Mouse (Mus musculus): ENCODE results near the gene Msrb3.

Msrb3 gene

DNA sequence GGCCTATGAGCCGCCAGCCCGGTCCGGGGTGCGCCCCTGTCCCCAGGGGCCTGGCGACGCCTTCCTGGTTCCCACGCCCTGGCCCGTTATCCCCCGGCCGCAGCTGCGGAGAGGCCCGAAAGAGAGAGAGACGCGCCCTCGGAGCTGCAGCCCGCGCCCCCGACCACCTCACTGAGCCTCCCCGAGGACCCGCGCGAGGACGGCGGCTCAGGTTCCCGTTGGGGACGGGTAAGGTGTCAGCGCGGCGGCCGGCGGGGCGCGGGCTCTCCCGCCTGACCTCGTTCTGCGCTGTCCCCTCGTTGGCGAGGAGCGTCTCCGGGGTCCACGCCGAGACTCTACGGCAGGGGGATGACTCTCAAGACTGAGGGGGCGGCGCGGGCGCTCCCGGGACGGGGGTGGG lies 544 bp downstream of the Msrb3 start:
- DNase-seq (ENCODE audit: low spot score in 2 of 2): no peak

DNA sequence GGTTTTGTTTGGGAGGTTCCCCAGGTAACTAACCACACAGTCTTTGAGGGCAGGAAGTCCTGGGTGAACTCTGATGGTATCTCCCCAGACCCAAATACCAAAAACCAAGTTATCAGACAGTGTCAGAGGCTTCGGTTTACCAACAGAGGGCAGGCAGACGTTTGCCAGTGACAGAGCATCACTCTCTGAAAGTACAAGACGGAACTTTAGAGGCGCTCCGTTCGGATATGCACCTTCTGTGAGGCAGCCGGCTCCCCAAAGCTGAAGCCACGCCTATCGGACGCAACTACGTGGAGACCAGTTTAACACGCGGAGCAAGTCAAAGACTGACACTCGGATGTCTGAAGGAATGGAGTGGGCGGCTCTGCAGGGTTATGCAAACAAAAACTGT lies 3.0 kb downstream of the Msrb3 start:
- peak; percentile 7 to 17 for DNase-seq (ENCODE audit: low spot score in 2 of 2)

DNA sequence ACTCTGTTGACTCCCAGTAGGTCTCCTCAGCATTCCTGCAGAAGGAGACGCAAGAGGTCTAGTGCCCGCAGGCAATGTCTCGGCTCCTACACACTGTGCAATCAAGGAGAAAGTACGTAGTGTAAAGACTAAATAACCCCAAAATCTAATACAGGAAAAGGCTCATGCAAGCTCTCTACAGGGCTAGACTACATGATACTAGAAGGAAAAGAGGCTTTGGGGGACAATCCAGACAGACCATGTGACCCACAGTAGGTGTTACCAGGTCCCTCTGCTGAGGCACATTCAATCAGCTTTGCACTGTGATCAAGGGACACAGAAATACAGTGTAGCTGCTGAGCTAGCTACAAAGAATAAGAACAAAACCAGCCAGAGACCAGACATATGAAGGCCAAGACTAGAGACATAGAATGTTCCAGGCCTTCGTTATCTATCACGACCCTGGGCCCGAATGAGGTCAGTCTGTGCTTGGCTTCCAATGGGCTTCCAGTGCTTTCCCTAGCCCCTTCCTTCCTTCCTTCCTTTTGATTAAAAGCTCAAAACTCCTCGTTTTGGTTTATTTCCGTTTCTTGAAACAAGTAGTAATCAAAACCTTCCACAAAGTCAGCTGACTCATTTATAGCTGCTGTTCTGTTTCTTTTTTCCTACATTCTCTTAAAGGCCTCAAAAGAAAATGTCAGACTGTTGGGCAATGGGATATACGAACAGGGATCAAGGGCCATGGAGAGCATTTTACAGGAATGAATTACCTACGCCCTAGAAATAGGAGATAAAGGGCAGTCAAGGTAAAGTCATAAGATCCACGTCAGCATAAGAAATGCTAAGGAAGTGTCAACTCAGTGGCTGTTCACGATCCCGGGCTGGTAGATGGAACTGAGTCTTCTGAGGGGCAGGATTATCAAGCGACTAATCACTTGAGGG lies 3.7 kb downstream of the Msrb3 start:
- no peak for DNase-seq (ENCODE audit: low spot score in 2 of 2)

DNA sequence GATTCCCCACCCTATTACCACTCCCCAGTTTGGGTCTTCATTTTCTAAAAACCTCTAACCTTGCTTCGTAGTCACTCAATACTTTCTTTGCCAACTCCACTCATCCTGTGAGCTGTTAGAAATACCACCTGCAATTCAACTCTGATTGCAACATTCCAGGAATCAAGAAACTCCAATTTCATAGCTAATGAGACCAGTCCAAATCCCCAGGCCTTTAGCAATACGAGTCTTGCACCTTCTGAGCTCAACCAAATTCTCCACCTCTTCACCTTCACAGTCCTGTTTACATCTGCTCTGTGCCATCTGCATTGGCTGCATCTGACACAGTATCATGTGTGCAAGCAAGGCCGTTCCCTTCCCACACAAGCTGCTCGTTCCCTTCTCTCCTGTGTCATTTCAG lies 5.0 kb downstream of the Msrb3 start:
- no peak for DNase-seq (ENCODE audit: low spot score in 2 of 2)

DNA sequence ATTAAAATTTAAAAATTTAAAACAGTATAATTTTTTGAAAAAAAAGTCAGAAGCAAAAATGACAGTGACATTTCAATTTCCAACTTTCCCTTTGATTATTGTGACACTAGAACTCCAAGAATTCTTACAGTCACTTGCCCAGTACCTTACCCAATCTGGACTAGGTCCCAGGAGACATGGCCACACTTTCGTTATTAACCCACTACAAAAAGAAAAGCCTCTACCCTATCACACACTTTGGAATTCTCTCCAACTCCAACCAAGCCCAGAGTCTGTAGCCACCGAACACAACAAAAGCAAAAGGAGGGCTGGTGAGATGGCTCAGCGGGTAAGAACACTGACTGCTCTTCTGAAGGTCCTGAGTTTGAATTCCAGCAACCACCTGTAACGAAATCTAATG lies 7.8 kb downstream of the Msrb3 start:
- no peak for DNase-seq (ENCODE audit: low spot score in 2 of 2)

DNA sequence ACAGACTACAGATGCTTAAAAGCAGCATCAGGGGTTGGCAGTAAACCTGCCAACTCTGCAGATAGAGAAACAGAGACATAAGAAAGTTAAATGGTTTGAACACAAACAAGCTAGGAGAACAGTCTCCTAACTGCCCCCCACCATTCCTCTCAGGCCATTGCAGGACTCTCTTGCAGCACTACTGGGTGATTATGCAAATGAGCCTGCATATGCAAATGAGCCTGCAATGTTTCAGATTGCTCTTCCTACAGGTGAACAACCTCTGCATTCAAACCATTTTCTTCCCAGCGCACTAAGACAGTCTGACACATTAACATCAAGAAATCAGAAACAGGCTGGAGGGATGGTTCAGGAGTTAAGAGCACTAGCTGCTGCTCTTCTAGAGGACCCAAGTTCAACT lies 8.3 kb downstream of the Msrb3 start:
- DNase-seq (ENCODE audit: low spot score in 2 of 2): no peak

DNA sequence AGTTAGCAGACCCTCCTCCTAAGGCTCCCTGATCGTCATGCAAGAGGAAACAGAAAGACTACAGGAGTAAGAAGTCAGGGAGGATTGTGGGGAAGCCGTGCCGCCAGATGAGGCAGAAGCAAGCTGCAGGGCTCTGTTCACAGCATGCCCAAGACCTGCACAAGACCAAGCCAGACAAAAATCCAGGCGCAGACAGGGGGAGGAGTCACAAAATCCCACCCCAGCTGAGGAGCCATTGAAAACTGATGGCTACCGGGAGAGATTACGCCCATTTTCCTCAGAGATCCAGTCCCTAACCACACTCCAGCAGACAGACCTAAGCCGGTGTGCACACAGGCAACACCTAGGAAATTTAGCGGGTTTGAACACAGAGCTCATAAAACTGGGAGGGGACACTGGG lies 10.4 kb downstream of the Msrb3 start:
- no peak for DNase-seq (ENCODE audit: low spot score in 2 of 2)

DNA sequence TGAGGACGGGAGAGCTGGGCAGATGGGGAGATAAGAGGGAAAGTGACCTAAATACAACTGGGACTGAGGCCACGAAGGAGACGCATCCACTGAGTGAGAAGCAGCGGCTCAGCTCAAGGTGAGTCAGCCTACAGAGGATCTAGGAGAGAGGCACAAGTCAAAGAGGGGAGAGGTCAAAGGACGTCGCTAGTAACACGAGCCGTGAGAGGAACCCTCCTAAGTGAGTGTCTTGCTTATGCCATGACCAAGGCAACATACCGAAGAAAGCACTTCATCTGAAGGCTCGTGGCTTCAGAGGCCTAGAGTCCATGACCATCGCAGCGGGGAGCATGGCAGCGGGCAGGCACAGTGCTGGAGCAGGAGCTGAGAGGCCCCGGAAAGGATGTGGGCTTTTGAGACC lies 14.7 kb downstream of the Msrb3 start:
- no peak for DNase-seq (ENCODE audit: low spot score in 2 of 2)

DNA sequence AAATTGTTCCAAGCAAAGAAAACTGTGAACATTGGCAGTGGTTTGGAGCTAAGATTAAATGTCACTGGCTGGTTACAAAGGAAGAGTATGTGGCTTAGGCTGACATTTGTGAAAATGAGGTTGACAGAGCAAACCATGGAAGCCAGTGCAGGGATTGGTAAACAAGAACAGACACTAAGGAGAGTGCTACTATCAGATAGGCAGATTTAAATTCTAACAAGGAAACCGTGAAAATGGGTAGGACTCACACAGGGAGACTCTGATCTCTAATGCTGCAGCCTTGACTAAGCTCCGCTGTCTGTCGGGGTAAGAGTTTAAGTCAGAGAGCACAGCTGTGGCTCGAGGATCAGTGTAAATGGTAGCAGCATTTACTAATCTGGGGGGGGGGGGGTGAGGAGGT lies 15.2 kb downstream of the Msrb3 start:
- DNase-seq (ENCODE audit: low spot score in 2 of 2): no peak

DNA sequence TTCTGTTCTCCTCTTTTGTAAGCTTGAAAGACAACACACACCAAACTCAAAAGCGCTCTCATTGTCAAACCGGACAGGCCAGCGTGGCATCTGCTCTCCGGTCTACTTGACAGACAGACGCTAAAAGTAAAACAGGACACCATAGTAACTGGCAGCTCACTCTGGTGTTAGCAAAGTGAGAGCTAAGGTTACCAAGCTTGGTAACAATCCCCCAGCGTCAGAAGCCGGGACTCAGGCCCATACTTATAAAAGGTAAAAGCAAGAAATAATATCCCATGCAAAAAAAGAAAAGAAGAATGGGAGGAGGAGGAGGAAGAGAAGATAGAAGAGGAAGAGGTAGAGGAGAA lies 15.9 kb downstream of the Msrb3 start:
- DNase-seq (ENCODE audit: low spot score in 2 of 2): no peak

DNA sequence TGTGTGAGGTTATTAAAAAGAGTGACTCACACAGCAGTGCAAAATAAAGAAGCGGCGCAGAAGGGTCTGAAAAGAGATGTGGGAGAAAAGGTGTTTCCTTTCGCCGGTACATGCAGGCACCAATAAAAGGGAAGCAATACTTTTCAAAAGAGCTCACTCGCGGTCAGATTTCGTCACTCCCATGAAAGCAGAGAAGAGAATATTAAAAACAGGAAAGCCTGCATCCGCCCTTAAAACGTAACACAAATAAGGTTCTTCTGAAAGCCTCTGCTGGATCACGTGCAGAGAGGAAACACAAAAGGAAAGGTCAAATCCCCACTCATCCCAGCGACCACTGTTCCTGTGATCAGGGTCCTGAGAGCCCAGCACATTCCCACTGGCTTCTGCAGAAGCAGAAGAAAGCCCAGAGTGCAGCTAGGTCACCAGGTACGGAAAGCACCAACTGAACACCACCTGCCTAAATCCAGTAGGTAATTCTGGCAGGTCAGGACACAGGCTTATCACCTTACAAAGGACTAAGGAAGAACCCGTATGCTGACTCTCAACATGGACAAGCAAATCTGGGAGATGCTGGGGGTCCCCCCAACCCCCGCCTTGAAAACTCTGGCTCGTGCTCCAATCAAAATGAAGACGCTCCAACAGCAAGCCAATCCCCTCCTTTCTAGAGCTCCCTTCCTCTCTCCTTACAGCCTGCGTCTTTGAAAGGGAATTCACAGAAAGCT lies 16.4 kb downstream of the Msrb3 start:
- DNase-seq (ENCODE audit: low spot score in 2 of 2): peak; percentile 55 to 59

DNA sequence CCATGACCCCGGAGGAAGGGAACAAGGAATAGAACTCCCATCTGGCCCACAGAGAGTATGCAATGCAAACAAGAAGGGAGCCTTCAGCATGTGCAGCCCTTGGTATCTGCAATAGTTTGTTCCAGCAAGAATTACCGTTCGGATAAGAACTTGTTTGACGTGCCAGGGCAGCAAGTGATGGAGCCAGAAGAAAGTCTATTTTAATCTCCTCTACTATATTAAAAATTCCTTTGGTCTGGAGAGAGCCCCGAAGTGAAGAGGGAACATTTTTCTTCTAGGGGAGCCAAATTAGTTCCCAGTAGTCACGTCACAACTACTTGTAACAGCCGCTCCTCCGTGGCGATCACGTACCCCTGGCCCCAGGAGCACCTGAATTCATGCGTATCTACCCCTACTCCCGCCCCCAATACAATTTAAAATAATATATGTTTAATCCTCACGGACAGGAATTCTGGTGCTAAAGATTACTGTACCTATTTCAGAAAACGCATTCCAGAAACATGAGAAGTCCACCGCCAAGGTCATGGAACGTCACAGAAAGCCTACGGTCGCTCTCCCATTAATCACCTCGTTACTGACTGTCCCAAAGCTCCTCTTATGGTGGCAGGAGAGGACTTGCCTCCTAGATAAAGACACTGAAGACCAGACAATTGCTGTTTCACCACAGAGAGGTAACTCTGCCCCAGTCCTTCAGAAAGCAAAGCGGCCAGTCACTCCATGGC lies 22.2 kb downstream of the Msrb3 start:
- no peak for DNase-seq (ENCODE audit: low spot score in 2 of 2)

DNA sequence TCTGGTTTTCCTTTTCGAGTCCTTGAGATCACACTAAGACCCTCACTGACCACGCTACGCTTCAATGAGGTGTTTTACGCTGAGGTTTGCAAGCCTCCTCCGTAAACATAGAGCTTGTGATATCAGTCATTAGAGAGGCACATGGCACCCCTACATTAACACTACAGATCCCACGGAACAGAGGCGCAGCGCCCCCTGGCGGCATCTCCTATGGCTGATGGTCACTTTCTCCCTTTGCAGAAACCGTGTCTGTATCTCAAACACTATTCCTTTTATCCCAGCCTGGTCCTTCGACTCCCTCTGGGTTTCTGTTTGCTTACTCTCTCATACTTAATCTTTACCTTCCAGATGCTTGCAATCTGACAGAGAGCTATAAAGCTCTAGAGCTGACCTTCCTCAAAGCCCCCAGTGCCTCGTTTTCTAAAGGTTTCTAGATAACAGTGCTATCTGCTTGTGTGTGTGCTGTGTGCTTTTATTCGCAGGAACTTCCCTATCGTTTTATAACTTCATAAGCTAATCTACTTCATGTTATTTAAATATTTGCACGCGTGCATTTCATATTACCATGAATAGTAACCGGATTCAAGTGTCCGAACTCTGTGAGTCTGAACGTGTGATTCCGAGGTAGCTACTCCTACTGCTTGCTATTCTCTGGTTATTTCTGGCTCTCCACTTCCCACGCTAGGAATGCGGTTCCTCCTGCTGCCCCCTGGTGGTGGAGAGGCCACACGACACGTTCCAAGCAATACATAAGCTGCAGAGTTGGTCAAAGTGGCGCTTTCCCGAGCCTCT lies 23.0 kb downstream of the Msrb3 start:
- DNase-seq (ENCODE audit: low spot score in 2 of 2): peak; percentile 24 to 48

DNA sequence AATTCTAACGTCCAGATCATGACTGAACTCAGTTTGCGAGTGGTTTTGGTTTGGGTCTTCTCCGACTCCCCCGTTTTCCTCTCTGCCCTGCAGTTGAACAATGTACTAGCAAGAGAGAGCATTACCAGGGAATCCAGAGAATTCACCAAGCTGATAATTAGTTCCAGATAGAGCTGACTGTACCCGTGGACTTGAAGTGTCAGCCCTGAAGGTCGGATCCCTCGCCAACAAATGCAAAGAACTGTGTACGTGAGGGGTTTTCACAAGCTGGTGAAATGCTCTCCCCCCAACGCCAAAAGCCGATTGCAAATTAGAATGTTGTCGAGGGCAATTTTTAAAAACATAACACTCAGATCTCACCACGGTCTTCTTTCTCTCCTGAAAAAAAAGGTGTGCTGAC lies 24.6 kb downstream of the Msrb3 start:
- DNase-seq (ENCODE audit: low spot score in 2 of 2): no peak

DNA sequence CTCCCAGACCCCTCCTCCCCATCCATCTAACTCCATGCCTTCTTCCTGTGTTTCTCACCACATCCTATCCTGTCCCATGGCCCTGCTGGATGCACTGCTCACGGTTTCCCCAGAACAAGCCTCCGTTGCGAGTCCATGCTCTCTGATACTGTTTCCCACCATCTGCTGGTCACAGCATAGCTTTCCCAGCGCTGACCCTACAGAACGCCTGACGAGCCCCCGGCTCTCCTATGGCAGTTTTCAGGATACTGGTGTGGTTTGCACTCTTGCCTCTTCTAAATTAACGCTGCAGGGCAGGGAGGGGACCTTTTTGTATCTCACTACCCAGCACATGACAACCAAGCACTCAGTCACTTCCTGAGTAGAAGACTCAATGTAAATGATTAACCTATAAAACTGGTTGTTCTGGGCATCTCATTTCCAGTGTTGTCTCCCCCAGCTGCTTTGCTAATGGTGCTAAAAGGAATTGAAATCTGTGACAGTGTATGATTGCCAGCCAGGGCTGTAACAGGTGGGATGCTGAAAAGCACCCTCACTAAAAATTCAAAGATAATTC lies 25.2 kb downstream of the Msrb3 start:
- no peak for DNase-seq (ENCODE audit: low spot score in 2 of 2)

DNA sequence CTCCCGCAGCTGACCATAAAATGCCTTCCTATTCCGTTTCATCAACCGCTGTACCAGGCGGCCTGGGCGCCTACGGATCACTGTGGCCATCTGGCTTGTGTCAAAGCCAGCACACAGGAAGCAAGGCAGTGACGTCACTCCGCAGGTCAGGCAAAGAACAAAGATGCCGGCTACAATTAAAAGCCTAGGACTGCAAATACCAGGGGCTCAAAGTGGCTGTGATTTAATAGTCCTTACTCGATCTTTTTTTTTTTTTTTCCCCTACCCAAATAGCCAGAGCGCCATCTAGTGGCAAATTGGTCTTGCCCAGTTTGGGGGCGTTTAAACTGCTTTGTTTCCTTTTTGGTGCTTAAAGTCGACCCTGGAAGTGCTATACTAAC lies 26.4 kb downstream of the Msrb3 start:
- peak; percentile 20 to 32 for DNase-seq (ENCODE audit: low spot score in 2 of 2)

DNA sequence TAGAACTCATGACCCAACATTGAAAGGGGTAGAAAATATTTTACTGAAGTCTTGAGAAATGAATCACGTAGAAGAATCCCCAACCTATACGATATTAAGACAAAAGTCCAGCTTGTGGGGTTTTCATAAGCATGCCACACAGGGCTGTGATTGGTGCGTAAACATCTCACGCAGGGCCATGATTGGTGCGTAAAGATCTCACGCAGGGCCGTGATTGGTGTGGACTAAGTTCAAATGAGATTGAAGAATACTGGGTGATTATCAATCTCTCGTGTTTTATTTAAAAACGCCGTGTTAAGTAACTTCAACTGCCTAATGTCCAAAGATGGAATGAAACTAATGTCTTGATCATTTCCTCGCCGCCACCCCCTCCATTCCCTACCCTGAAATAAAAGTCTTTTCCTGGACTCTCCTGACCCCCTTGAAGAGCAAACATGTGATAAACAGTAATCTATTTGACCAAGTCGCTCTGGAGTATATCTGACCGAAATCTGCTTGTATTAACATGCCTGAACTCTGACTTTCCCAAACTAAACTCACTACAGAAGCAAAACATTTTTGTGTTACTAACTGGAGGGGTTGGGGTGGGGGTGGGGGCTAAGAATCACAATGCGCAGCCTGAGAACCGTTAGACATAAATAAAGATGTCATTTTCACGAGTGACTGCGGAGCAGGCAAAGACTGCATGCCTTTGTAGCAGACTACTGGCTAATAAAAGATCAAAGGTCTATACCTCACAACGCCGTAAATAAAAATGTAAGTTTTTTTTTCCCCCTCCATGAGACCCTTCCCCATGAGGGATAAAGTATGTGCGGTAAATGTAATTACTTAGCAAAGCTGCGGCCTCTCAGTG lies 27.0 kb downstream of the Msrb3 start:
- DNase-seq (ENCODE audit: low spot score in 2 of 2): no peak

DNA sequence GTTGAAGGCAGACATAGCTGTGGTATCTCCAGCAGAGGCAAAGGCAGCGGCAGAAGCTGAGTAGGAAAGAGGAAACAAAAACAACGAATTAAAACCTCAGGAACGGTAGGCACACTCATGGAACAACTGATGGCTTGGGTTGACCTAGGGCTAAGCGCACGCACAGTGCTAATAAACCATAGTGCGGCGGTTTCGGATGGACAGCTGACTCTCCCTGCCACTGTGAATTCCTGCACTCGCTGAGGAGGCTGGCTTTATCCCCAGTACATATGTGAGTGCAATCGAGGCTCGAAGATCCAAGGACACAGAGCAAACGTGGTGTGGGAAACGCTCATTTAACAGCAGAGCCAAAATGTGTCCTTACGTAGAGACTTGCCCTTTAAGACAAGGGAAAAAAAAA lies 27.8 kb downstream of the Msrb3 start:
- no peak for DNase-seq (ENCODE audit: low spot score in 2 of 2)

DNA sequence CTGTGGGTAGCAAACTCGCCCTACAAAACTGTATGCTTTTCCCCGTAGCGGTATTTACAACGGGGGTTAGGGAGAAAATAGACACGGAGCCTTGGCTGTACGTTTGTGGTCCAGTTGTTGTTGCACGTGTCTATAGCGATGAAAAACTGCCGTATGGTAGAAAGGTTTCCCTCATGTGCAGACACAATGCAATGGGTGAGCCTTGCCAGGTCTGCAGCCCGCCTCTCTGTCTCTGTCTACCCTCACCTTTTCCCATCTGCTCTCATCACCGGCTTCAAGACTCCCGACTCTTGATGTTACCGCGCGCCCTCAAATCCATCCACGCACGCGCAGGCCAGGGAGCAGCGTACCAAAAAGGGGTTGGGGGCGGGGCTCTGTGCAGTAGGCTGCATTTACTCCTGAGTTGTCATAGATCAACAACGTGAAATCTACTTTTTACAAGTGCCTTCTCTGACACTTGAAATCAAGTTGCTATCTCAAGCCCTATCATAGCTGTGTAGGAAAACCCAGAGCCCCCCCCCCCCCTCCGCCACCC lies 29.6 kb downstream of the Msrb3 start:
- no peak for DNase-seq (ENCODE audit: low spot score in 2 of 2)

DNA sequence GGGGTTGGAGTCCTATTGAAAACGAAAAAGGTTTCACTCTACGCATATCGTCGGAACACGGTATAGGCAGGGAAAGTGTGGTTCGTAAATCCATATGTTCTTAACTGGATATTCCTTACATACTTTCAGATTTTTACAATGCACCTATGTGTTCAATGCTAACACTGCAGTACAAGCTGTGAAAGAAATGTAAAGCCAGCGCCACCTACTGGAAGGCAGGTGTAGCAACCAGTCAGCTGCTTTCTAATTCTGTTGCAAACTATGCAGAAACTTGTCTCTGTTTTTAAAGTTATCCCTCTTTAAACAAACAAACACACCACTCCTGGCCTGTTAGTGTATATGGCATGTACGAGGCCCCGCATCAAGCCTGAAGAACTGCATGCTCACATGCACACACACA lies 34.5 kb downstream of the Msrb3 start:
- DNase-seq (ENCODE audit: low spot score in 2 of 2): peak; percentile 23 to 31

Data from spleen, postnatal 36 days (tissue).